Mouse (Mus musculus) neutrophil, adult 5-6 weeks (primary cell): Measurements from ENCODE around the gene Gm13279. TPM values are rescaled to one million over a fixed set of nuclear protein-coding genes. Genes with fewer than 3 reads are reported as not detected.

Experiments used
- total RNA-seq: library from RNA; stranded (forward); fragments of 200-1000 nt; gene quantifications from 2 replicates; pipeline ENCODE4 v1.2.3, GENCODE M21; 2017

The Gm13279 gene
- total RNA-seq, 1 experiment from 2014 or later = not detected

Other genes with a start within 250 kb of the Gm13279 start
- gene Ifna15, start 239.2 kb upstream of the Gm13279 start, total RNA-seq = not detected in 2 replicates
- gene Ifna14, start 225.6 kb upstream of the Gm13279 start, total RNA-seq = not detected in 2 replicates
- gene Ifna9, start 205.0 kb upstream of the Gm13279 start, total RNA-seq = not detected in 2 replicates
- not detected in 2 replicates for gene Ifna12, start 194.0 kb upstream of the Gm13279 start, total RNA-seq
- gene C87499, start 163.0 kb upstream of the Gm13279 start, total RNA-seq = not detected in 2 replicates
- gene Ifna13, start 152.9 kb upstream of the Gm13279 start, total RNA-seq = not detected in 2 replicates
- gene Ifna16, start 120.5 kb upstream of the Gm13279 start, total RNA-seq = not detected in 2 replicates
- gene Ifna2, start 113.5 kb upstream of the Gm13279 start, total RNA-seq = not detected in 2 replicates
- gene Ifnab, start 106.0 kb upstream of the Gm13279 start, total RNA-seq = not detected in 2 replicates
- gene Gm26566, start 75.6 kb upstream of the Gm13279 start, total RNA-seq = 0.93 TPM in 1 of 2 replicates, not detected in the other
- gene Klhl9, start 74.9 kb upstream of the Gm13279 start, total RNA-seq = 45.5 and 48.4 TPM in 2 replicates
- gene Gm13271, start 42.5 kb upstream of the Gm13279 start, total RNA-seq = not detected in 2 replicates
- gene Gm13283, start 37.3 kb upstream of the Gm13279 start, total RNA-seq = 0.35 TPM in 1 of 2 replicates, not detected in the other
- gene Gm13290, start 23.6 kb upstream of the Gm13279 start, total RNA-seq = not detected in 2 replicates
- gene Gm13289, start 20.5 kb upstream of the Gm13279 start, total RNA-seq = not detected in 2 replicates
- gene Gm13272, start 17.5 kb upstream of the Gm13279 start, total RNA-seq = not detected in 2 replicates
- gene Ifnz, start 15.3 kb upstream of the Gm13279 start, total RNA-seq = not detected in 2 replicates
- not detected in 2 replicates for gene Gm13276, start 11.7 kb upstream of the Gm13279 start, total RNA-seq
- gene Gm13277, start 8.8 kb upstream of the Gm13279 start, total RNA-seq = not detected in 2 replicates
- gene Gm13278, start 5.8 kb upstream of the Gm13279 start, total RNA-seq = not detected in 2 replicates
- not detected in 2 replicates for gene Gm13275, start 2.9 kb upstream of the Gm13279 start, total RNA-seq
- not detected in 2 replicates for gene Gm13285, start 2.3 kb downstream of the Gm13279 start, total RNA-seq
- not detected in 2 replicates for gene Gm13287, start 5.9 kb downstream of the Gm13279 start, total RNA-seq
- gene Gm13288, start 8.1 kb downstream of the Gm13279 start, total RNA-seq = not detected in 2 replicates
- not detected in 2 replicates for gene Ifna7, start 18.8 kb downstream of the Gm13279 start, total RNA-seq
- not detected in 2 replicates for gene Ifna11, start 22.6 kb downstream of the Gm13279 start, total RNA-seq
- not detected in 2 replicates for gene Ifna6, start 30.0 kb downstream of the Gm13279 start, total RNA-seq
- not detected in 2 replicates for gene Ifna5, start 38.1 kb downstream of the Gm13279 start, total RNA-seq
- gene Ifna4, start 44.5 kb downstream of the Gm13279 start, total RNA-seq = not detected in 2 replicates
- not detected in 2 replicates for gene Ifna1, start 52.7 kb downstream of the Gm13279 start, total RNA-seq
- not detected in 2 replicates for gene Ifne, start 82.8 kb downstream of the Gm13279 start, total RNA-seq